Mouse (Mus musculus): ENCODE data around the gene S100a1. TPM values are rescaled to one million over a fixed set of nuclear protein-coding genes. Genes with fewer than 3 reads are reported as not detected.

The S100a1 gene
- polyA plus RNA-seq (2014; fragmentation: Nextera tagmentation; extraction: Ambion mirVana) = 37.2 and 49.6 TPM in 2 replicates

DNA sequence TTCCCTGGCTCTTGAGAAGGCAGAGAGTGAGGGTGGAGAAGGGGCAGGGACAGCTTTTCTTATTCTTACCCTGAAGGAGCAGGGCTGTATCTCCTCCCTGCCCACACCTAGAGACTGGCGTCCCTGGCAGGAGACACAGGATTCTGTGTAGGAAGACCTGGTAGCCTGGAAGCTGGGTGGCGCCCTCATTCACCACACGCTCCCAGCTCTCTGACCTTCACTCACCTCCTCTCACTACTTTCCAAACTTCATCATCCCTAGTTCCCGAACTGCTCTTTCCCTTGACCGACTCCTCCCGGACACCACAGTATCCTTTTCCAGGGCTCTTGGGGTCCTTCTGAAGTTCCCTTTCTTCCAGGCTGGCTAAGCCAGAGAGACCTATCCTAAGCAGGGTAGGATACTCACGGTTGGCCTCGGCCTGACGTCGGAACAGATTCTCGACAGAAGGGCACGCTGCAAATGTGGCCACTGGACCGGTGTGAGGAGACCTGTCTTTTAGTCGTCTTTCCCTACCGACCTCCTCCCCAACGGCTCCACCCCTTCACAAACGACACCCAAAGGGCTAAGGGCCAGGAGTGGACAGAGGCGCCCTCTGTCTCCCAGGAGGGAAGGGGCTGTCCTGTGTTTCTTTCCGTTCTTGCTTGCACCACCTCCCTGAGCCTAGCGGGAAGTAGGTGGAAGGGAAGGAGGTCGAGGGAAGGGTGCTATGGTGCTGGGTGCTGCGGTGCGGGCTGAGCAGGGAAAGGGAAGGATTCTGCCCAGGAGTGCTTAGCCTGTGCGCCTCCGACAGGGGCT lies at the start of gene S100a1, which contains the start of gene S100a13:
S100a1 (minus strand) TSS at position 597 of the 795 bp plus-strand sequence.
S100a13 (plus strand) TSS at position 640 of the 795 bp plus-strand sequence.
- Histone ChIP-seq H3K9ac (ENCODE audit: low read depth, low read length) (peak within 1 kb of the TSS; percentile 57), H3K4me2 (ENCODE audit: low read depth, low read length) (peak within 1 kb of the TSS; percentile 62), H3K36me3 (ENCODE audit: control insufficient read depth, insufficient read depth, low read length) (no peaks in the 10 kb centered on the region), H3K27me3 (replicated peaks; ENCODE audit: control insufficient read depth, insufficient read depth, low read length) (peaks cover 6% of the 10 kb centered on the region; the same call in 1 of the 2 replicates), H3K27ac (replicated peaks; ENCODE audit: low read depth, low read length) (no peak within 1 kb of the TSS), H3K4me3 (ENCODE audit: low read depth, low read length) (peak within 1 kb of the TSS; percentile 42), H3K4me1 (ENCODE audit: control insufficient read depth, insufficient read depth, low read length) (peaks cover 15% of the 10 kb centered on the region), H3K9me3 (ENCODE audit: control insufficient read depth, low read length) (no peaks in the 10 kb centered on the region)
- peak; percentile 43 for DNase-seq (ENCODE audit: low spot score)
- WGBS = 4% methylated on average over 24 of the region's 25 CpGs
- peak; percentile 38 for ATAC-seq (ENCODE audit: low read depth)

DNA sequence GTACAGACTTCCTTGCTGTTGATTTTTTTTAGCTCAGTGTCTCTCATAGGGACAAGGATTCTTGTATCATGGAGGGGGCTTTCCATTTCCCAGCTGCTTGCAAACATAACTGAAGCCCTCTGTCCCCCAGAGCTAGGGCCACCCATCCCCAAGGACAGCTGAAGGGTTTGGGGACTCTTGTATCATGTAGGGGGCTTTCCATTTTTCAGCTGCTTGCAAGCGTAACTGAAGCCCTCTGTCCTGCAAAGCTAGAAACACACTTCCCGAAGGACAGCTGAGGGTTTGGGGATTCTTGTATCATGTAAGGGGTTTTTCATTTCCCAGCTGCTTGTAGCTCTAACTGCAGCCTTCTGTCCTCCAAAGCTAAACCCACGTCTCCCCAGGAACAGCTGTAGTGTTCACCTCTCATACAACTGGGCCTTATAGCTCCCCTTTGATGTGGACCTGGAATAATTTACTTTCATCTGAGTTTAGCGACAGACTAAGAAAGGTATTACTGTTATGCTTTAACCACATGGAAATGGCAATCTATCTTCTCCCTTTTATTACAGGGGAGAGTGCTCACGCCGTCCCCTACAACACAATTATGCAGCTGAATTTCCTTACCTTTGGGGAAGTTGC lies 45.9 kb upstream of the S100a1 start, which contains the start of gene S100a3:
S100a3 (plus strand) TSS at position 571 of the 621 bp plus-strand sequence.
- Histone ChIP-seq H3K4me3 (ENCODE audit: low read depth, low read length) (no peak within 1 kb of the TSS), H3K4me1 (ENCODE audit: control insufficient read depth, insufficient read depth, low read length) (no peaks in the 10 kb centered on the region), H3K4me2 (ENCODE audit: low read depth, low read length) (no peak within 1 kb of the TSS), H3K36me3 (ENCODE audit: control insufficient read depth, insufficient read depth, low read length) (no peaks in the 10 kb centered on the region), H3K27ac (replicated peaks; ENCODE audit: low read depth, low read length) (no peak within 1 kb of the TSS), H3K9ac (ENCODE audit: low read depth, low read length) (no peak within 1 kb of the TSS), H3K9me3 (ENCODE audit: control insufficient read depth, low read length) (no peaks in the 10 kb centered on the region), H3K27me3 (replicated peaks; ENCODE audit: control insufficient read depth, insufficient read depth, low read length) (no peaks in the 10 kb centered on the region)
- WGBS = 62% methylated on average over 6 of the region's 6 CpGs
- ATAC-seq (ENCODE audit: low read depth) = peak; percentile 72; the same call in 1 of the 2 replicates
- peak; percentile 62 for DNase-seq (ENCODE audit: low spot score)

GRCm38 (mm10) chr3:90555954-90556353 lies 41.8 kb upstream of the S100a1 start:
- Histone ChIP-seq H3K4me3 (ENCODE audit: low read depth, low read length) (no peak overlapping the region), H3K27ac (replicated peaks; ENCODE audit: low read depth, low read length) (no peak overlapping the region), H3K36me3 (ENCODE audit: control insufficient read depth, insufficient read depth, low read length) (no peaks in the 10 kb centered on the region), H3K9ac (ENCODE audit: low read depth, low read length) (no peak overlapping the region), H3K4me1 (ENCODE audit: control insufficient read depth, insufficient read depth, low read length) (no peaks in the 10 kb centered on the region), H3K9me3 (ENCODE audit: control insufficient read depth, low read length) (no peaks in the 10 kb centered on the region), H3K4me2 (ENCODE audit: low read depth, low read length) (no peak overlapping the region), H3K27me3 (replicated peaks; ENCODE audit: control insufficient read depth, insufficient read depth, low read length) (no peaks in the 10 kb centered on the region)
- ATAC-seq (ENCODE audit: low read depth) = peak; percentile 30; the same call in 1 of the 2 replicates
- WGBS = 56% methylated on average over 5 of the region's 5 CpGs
- DNase-seq (ENCODE audit: low spot score) = peak; percentile 65

- Histone ChIP-seq H3K4me3 (ENCODE audit: low read depth, low read length) (no peak overlapping the region), H3K27ac (replicated peaks; ENCODE audit: low read depth, low read length) (no peak overlapping the region), H3K4me2 (ENCODE audit: low read depth, low read length) (no peak overlapping the region), H3K27me3 (replicated peaks; ENCODE audit: control insufficient read depth, insufficient read depth, low read length) (no peaks in the 10 kb centered on the region), H3K36me3 (ENCODE audit: control insufficient read depth, insufficient read depth, low read length) (no peaks in the 10 kb centered on the region), H3K9me3 (ENCODE audit: control insufficient read depth, low read length) (no peaks in the 10 kb centered on the region), H3K9ac (ENCODE audit: low read depth, low read length) (no peak overlapping the region), H3K4me1 (ENCODE audit: control insufficient read depth, insufficient read depth, low read length) (no peaks in the 10 kb centered on the region)
- no peak for ATAC-seq (ENCODE audit: low read depth)
- DNase-seq (ENCODE audit: low spot score) = no peak
- WGBS = 81% methylated on average over 2 of the region's 2 CpGs
Observed at GRCm38 (mm10) chr3:90552231-90552630, 38.0 kb upstream of the S100a1 start.

DNA sequence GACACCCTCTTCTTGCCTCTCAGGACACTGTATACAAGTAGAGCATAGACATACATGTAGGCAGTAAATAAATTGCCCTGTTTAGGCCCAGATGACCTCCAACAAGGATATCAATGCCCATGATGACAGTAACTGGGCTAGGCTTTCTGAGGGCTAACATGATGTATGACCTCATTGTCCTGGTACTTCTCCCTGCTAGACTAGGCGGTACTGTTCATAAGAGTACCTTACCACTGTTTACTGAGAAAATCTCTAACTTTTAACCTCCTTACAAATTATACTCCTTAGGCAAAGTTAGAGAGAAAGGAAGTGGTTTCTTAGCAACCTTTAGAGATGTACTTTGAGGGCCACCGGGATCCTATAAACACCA lies 36.2 kb upstream of the S100a1 start:
- H3K36me3 ChIP-seq (ENCODE audit: control insufficient read depth, insufficient read depth, low read length) = no peaks in the 10 kb centered on the region
- no peaks in the 10 kb centered on the region for H3K9me3 ChIP-seq (ENCODE audit: control insufficient read depth, low read length)
- no peak overlapping the region for H3K9ac ChIP-seq (ENCODE audit: low read depth, low read length)
- H3K4me3 ChIP-seq (ENCODE audit: low read depth, low read length) = no peak overlapping the region
- H3K4me1 ChIP-seq (ENCODE audit: control insufficient read depth, insufficient read depth, low read length) = no peaks in the 10 kb centered on the region
- WGBS = 84% methylated on average over 2 of the region's 2 CpGs
- H3K4me2 ChIP-seq (ENCODE audit: low read depth, low read length) = no peak overlapping the region
- ATAC-seq (ENCODE audit: low read depth) (no peak), DNase-seq (ENCODE audit: low spot score) (no peak)
- H3K27ac ChIP-seq (replicated peaks; ENCODE audit: low read depth, low read length) = no peak overlapping the region
- H3K27me3 ChIP-seq (replicated peaks; ENCODE audit: control insufficient read depth, insufficient read depth, low read length) = no peaks in the 10 kb centered on the region

DNA sequence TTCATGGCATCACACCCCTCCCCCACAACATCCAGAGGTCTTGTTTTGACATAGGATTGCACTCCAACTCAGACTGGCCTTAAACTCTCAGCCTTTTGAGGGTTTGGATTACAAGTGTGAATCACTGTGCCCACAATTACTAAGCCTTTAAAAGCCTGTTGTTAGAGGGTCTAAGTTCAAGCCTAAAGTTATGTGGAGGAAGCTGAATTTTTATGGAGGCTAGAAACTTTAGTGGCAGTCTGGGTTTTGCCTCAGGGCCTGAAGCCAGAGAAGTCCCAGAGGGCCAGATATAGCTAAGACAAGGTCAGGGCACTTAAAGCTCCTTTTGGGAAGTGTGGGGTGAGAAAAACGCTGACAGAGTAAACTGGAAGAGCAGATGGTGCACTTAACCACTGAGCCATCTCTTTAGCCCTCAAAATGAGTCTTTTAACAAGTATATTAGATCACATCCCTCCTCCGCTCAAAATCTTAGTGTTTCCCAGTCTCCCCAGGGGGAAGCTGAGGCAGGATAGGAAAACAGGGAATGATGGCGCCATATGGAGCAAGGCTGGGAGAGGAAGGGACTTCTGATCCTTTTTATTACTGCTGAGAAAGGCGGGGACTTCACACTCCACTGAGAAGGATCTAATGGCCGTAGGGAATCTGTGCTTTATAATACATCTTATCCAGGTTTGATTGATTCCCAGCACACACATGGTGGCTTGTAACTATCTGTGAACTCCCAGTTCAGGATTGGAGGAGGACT lies 35.7 kb upstream of the S100a1 start:
- H3K4me3 ChIP-seq (ENCODE audit: low read depth, low read length) = no peak overlapping the region
- DNase-seq (ENCODE audit: low spot score) (peak; percentile 53), ATAC-seq (ENCODE audit: low read depth) (no peak)
- no peaks in the 10 kb centered on the region for H3K4me1 ChIP-seq (ENCODE audit: control insufficient read depth, insufficient read depth, low read length)
- H3K27ac ChIP-seq (replicated peaks; ENCODE audit: low read depth, low read length) = no peak overlapping the region
- no peaks in the 10 kb centered on the region for H3K9me3 ChIP-seq (ENCODE audit: control insufficient read depth, low read length)
- 55% methylated on average over 5 of the region's 5 CpGs for WGBS
- H3K9ac ChIP-seq (ENCODE audit: low read depth, low read length) = no peak overlapping the region
- no peaks in the 10 kb centered on the region for H3K27me3 ChIP-seq (replicated peaks; ENCODE audit: control insufficient read depth, insufficient read depth, low read length)
- H3K4me2 ChIP-seq (ENCODE audit: low read depth, low read length) = no peak overlapping the region
- H3K36me3 ChIP-seq (ENCODE audit: control insufficient read depth, insufficient read depth, low read length) = no peaks in the 10 kb centered on the region

GRCm38 (mm10) chr3:90540904-90541303 lies 26.7 kb upstream of the S100a1 start:
- DNase-seq (ENCODE audit: low spot score) = peak; percentile 41
- Histone ChIP-seq H3K4me1 (ENCODE audit: control insufficient read depth, insufficient read depth, low read length) (peaks cover 3% of the 10 kb centered on the region; the same call in 1 of the 2 replicates), H3K9ac (ENCODE audit: low read depth, low read length) (peak overlapping the region; percentile 50; the same call in 1 of the 2 replicates), H3K4me3 (ENCODE audit: low read depth, low read length) (no peak overlapping the region), H3K9me3 (ENCODE audit: control insufficient read depth, low read length) (no peaks in the 10 kb centered on the region), H3K36me3 (ENCODE audit: control insufficient read depth, insufficient read depth, low read length) (no peaks in the 10 kb centered on the region), H3K27ac (replicated peaks; ENCODE audit: low read depth, low read length) (peak overlapping the region; percentile 16), H3K27me3 (replicated peaks; ENCODE audit: control insufficient read depth, insufficient read depth, low read length) (no peaks in the 10 kb centered on the region), H3K4me2 (ENCODE audit: low read depth, low read length) (no peak overlapping the region)
- ATAC-seq (ENCODE audit: low read depth) = peak; percentile 11; the same call in 1 of the 2 replicates
- WGBS = 47% methylated on average over 4 of the region's 4 CpGs

DNA sequence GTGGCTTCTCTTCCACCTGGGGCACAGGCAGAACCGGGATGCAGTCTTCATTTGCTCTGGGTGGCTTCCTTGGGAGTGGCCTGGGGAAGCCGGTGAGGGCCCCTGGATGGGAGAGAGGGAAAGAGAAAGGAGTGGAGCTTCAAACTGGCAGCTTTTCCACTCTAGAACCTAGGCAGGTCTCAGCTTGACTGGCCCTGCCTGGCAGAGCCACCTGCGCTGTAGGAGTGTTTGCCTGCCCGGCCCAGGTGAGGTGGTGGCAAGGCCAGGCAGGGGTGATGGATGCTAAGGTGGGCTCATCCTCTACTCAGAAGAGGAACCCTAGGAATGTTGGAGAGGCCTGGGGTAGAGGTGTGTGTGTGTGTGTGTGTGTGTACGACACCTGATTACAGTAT lies 23.7 kb upstream of the S100a1 start:
- Histone ChIP-seq H3K27me3 (replicated peaks; ENCODE audit: control insufficient read depth, insufficient read depth, low read length) (no peaks in the 10 kb centered on the region), H3K36me3 (ENCODE audit: control insufficient read depth, insufficient read depth, low read length) (no peaks in the 10 kb centered on the region), H3K4me1 (ENCODE audit: control insufficient read depth, insufficient read depth, low read length) (peaks cover 3% of the 10 kb centered on the region; the same call in 1 of the 2 replicates), H3K27ac (replicated peaks; ENCODE audit: low read depth, low read length) (peak overlapping the region; percentile 57), H3K4me2 (ENCODE audit: low read depth, low read length) (peak overlapping the region; percentile 39), H3K9me3 (ENCODE audit: control insufficient read depth, low read length) (no peaks in the 10 kb centered on the region), H3K4me3 (ENCODE audit: low read depth, low read length) (peak overlapping the region; percentile 14; the same call in 1 of the 2 replicates), H3K9ac (ENCODE audit: low read depth, low read length) (0 out of 2 replicates have a peak overlapping the region, but pooled peaks have one; percentile 39)
- DNase-seq (ENCODE audit: low spot score) (peak; percentile 43), ATAC-seq (ENCODE audit: low read depth) (peak; percentile 34; the same call in 1 of the 2 replicates)
- WGBS = 78% methylated on average over 5 of the region's 5 CpGs
